Mouse (Mus musculus): ENCODE data around the gene Hoxc13. TPM values are rescaled to one million over a fixed set of nuclear protein-coding genes. Genes with fewer than 3 reads are reported as not detected.

Gene Hoxc13
- polyA plus RNA-seq, 1 experiment from 2014 or later = 9.3 TPM

DNA sequence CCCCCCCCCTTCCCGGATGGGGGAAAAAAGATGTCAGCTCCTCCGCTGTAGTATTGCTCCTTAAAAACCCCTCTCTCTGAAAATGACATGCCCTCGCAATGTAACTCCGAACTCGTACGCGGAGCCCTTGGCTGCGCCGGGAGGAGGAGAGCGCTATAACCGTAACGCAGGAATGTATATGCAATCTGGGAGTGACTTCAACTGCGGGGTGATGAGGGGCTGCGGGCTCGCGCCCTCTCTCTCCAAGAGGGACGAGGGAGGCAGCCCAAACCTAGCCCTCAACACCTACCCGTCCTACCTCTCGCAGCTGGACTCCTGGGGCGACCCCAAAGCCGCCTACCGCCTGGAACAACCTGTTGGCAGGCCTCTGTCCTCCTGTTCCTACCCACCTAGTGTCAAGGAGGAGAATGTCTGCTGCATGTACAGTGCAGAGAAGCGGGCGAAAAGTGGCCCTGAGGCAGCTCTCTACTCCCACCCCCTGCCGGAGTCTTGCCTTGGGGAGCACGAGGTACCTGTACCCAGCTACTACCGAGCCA, 45.9 kb downstream of the Hoxc13 start, which contains the start of gene Hoxc10:
Hoxc10 (plus strand) TSS at position 21 of the 536 bp plus-strand sequence.
- Histone ChIP-seq H3K4me1 (peaks cover 37% of the 10 kb centered on the region), H3K9me3 (replicated peaks) (no peaks in the 10 kb centered on the region), H3K4me2 (peak within 1 kb of the TSS; percentile 70), H3K4me3 (replicated peaks) (peak within 1 kb of the TSS; percentile 49), H3K27me3 (replicated peaks) (peaks cover 45% of the 10 kb centered on the region), H3K27ac (replicated peaks) (peak within 1 kb of the TSS; percentile 85), H3K36me3 (no peaks in the 10 kb centered on the region), H3K9ac (replicated peaks) (peak within 1 kb of the TSS; percentile 68)
- peak; percentile 63 for ATAC-seq (ENCODE audit: low FRiP score)
- 1% methylated on average over 27 of the region's 27 CpGs for WGBS

GRCm38 (mm10) chr15:102967312-102967510, 46.3 kb downstream of the Hoxc13 start, which contains the start of gene Hoxc5:
Hoxc5 (plus strand) TSS chr15:102967443.
- no peak for ATAC-seq (ENCODE audit: low FRiP score)
- 2% methylated on average over 12 of the region's 12 CpGs for WGBS
- H3K4me2 ChIP-seq = peak within 1 kb of the TSS; percentile 70
- H3K27me3 ChIP-seq (replicated peaks) = peaks cover 45% of the 10 kb centered on the region
- peak within 1 kb of the TSS; percentile 49 for H3K4me3 ChIP-seq (replicated peaks)
- H3K36me3 ChIP-seq = no peaks in the 10 kb centered on the region
- H3K9me3 ChIP-seq (replicated peaks) = no peaks in the 10 kb centered on the region
- peak within 1 kb of the TSS; percentile 68 for H3K9ac ChIP-seq (replicated peaks)
- peak within 1 kb of the TSS; percentile 85 for H3K27ac ChIP-seq (replicated peaks)
- H3K4me1 ChIP-seq = peaks cover 37% of the 10 kb centered on the region

GRCm38 (mm10) chr15:102967511-102968397, 46.9 kb downstream of the Hoxc13 start:
- ATAC-seq (ENCODE audit: low FRiP score) = no peak
- Histone ChIP-seq H3K36me3 (no peaks in the 10 kb centered on the region), H3K4me3 (replicated peaks) (peak overlapping the region; percentile 49), H3K9me3 (replicated peaks) (no peaks in the 10 kb centered on the region), H3K4me2 (peak overlapping the region; percentile 70), H3K27ac (replicated peaks) (peak overlapping the region; percentile 85), H3K27me3 (replicated peaks) (peaks cover 39% of the 10 kb centered on the region), H3K4me1 (peaks cover 37% of the 10 kb centered on the region), H3K9ac (replicated peaks) (peak overlapping the region; percentile 68)
- 3% methylated on average over 34 of the region's 34 CpGs for WGBS

- Histone ChIP-seq H3K27ac (replicated peaks) (peak overlapping the region; percentile 51; the same call in 1 of the 2 replicates), H3K4me3 (replicated peaks) (peak overlapping the region; percentile 49), H3K4me1 (peaks cover 28% of the 10 kb centered on the region), H3K36me3 (no peaks in the 10 kb centered on the region), H3K9me3 (replicated peaks) (no peaks in the 10 kb centered on the region), H3K9ac (replicated peaks) (peak overlapping the region; percentile 44), H3K4me2 (peak overlapping the region; percentile 70), H3K27me3 (replicated peaks) (peaks cover 41% of the 10 kb centered on the region)
- no peak for ATAC-seq (ENCODE audit: low FRiP score)
- 16% methylated on average over 1 of the region's 1 CpGs for WGBS
Observed at GRCm38 (mm10) chr15:102969296-102969695, 48.4 kb downstream of the Hoxc13 start.

DNA sequence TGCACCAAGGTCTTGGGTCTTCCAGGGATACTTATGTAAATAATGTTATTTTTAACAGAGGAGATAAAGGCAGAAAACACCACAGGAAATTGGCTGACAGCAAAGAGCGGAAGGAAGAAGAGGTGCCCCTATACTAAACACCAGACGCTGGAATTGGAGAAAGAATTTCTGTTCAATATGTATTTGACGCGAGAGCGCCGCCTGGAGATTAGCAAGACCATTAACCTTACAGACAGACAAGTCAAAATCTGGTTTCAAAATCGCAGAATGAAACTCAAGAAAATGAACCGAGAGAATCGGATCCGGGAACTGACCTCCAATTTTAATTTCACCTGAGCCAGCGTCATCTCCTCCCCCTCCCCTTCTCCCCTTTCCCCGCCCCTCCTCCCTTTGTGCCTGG, 49.8 kb downstream of the Hoxc13 start:
- H3K27me3 ChIP-seq (replicated peaks) = peaks cover 31% of the 10 kb centered on the region
- H3K27ac ChIP-seq (replicated peaks) = peak overlapping the region; percentile 95
- 1% methylated on average over 12 of the region's 12 CpGs for WGBS
- H3K36me3 ChIP-seq = no peaks in the 10 kb centered on the region
- H3K4me1 ChIP-seq = peaks cover 30% of the 10 kb centered on the region
- no peaks in the 10 kb centered on the region for H3K9me3 ChIP-seq (replicated peaks)
- no peak for ATAC-seq (ENCODE audit: low FRiP score)
- H3K4me2 ChIP-seq = peak overlapping the region; percentile 70
- peak overlapping the region; percentile 47 for H3K9ac ChIP-seq (replicated peaks)
- H3K4me3 ChIP-seq (replicated peaks) = peak overlapping the region; percentile 64

- H3K4me3 ChIP-seq (replicated peaks) = peak overlapping the region; percentile 64
- no peaks in the 10 kb centered on the region for H3K9me3 ChIP-seq (replicated peaks)
- peak overlapping the region; percentile 95 for H3K27ac ChIP-seq (replicated peaks)
- peak overlapping the region; percentile 70 for H3K4me2 ChIP-seq
- H3K36me3 ChIP-seq = no peaks in the 10 kb centered on the region
- H3K9ac ChIP-seq (replicated peaks) = peak overlapping the region; percentile 93
- WGBS = 1% methylated on average over 21 of the region's 21 CpGs
- ATAC-seq (ENCODE audit: low FRiP score) = no peak
- peaks cover 16% of the 10 kb centered on the region for H3K4me1 ChIP-seq
- peaks cover 23% of the 10 kb centered on the region for H3K27me3 ChIP-seq (replicated peaks)
Observed at GRCm38 (mm10) chr15:102972254-102972653, 51.4 kb downstream of the Hoxc13 start.

- Histone ChIP-seq H3K4me3 (replicated peaks) (peak overlapping the region; percentile 64), H3K4me1 (peaks cover 16% of the 10 kb centered on the region), H3K9ac (replicated peaks) (peak overlapping the region; percentile 93), H3K36me3 (no peaks in the 10 kb centered on the region), H3K4me2 (peak overlapping the region; percentile 70), H3K27me3 (replicated peaks) (peaks cover 19% of the 10 kb centered on the region), H3K27ac (replicated peaks) (peak overlapping the region; percentile 95), H3K9me3 (replicated peaks) (no peaks in the 10 kb centered on the region)
- no peak for ATAC-seq (ENCODE audit: low FRiP score)
- 2% methylated on average over 6 of the region's 6 CpGs for WGBS
Observed at GRCm38 (mm10) chr15:102972753-102973152, 51.9 kb downstream of the Hoxc13 start.

GRCm38 (mm10) chr15:102975034-102975433, 54.1 kb downstream of the Hoxc13 start:
- peaks cover 28% of the 10 kb centered on the region for H3K4me1 ChIP-seq
- H3K4me2 ChIP-seq = peak overlapping the region; percentile 70
- peaks cover 24% of the 10 kb centered on the region; the same call in 1 of the 2 replicates for H3K27me3 ChIP-seq (replicated peaks)
- ATAC-seq (ENCODE audit: low FRiP score) = no peak
- H3K36me3 ChIP-seq = no peaks in the 10 kb centered on the region
- peak overlapping the region; percentile 95 for H3K27ac ChIP-seq (replicated peaks)
- H3K9me3 ChIP-seq (replicated peaks) = no peaks in the 10 kb centered on the region
- peak overlapping the region; percentile 93 for H3K9ac ChIP-seq (replicated peaks)
- peak overlapping the region; percentile 64 for H3K4me3 ChIP-seq (replicated peaks)
- 3% methylated on average over 7 of the region's 7 CpGs for WGBS

DNA sequence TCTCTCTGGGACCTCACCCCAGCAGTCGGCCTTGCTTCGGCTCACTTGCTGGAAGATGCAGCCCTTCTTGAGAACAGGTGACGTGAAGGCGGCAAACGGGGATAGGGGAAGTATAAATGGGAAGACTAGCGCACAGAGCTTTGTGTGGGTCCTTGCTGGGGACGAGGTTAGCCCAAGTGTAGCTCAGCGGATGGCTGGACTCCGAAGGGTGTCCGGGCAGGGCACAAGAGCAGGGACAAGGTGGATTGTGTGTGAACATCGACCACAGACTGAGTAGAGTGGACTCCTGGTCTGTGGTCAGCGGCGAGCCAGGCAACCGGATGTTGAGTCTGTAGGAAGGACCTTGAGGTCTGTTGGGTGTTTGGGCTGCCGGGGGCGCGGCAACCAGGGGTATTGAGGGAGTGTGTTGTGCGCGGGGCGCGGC, 54.8 kb downstream of the Hoxc13 start:
- peak overlapping the region; percentile 95 for H3K27ac ChIP-seq (replicated peaks)
- WGBS = under 1% methylated on average over 21 of the region's 21 CpGs
- peaks cover 18% of the 10 kb centered on the region; the same call in 1 of the 2 replicates for H3K27me3 ChIP-seq (replicated peaks)

DNA sequence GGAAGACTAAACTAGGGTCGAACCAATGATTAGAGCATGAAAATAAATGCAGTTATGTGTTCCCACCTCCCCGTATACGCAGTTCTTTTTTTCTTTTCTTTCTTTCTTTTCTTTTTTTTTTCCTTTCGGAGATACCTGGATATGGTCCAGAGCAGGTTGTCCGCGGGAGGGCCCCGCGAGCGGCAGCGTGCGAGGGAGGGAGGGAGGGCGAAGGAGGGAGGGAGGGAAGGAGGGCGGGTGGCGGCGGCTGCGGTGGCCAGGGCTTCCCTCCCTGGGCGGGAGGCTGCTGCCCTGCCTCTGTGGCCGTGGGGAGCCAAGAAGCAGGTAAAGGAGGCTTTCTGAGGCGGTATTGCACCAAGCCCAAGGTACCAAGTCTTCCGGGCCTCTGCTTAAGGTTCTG, 55.3 kb downstream of the Hoxc13 start, which contains the start of gene Hoxc9:
Hoxc9 (plus strand) TSS at position 269 of the 400 bp plus-strand sequence.
- peaks cover 26% of the 10 kb centered on the region for H3K4me1 ChIP-seq
- peak within 1 kb of the TSS; percentile 93 for H3K9ac ChIP-seq (replicated peaks)
- peaks cover 18% of the 10 kb centered on the region; the same call in 1 of the 2 replicates for H3K27me3 ChIP-seq (replicated peaks)
- WGBS = 2% methylated on average over 12 of the region's 20 CpGs
- H3K4me2 ChIP-seq = peak within 1 kb of the TSS; percentile 70
- ATAC-seq (ENCODE audit: low FRiP score) = no peak
- peak within 1 kb of the TSS; percentile 95 for H3K27ac ChIP-seq (replicated peaks)
- H3K36me3 ChIP-seq = no peaks in the 10 kb centered on the region
- H3K4me3 ChIP-seq (replicated peaks) = peak within 1 kb of the TSS; percentile 64
- H3K9me3 ChIP-seq (replicated peaks) = no peaks in the 10 kb centered on the region

More for the DNA sequence above, 54.8 kb downstream of the Hoxc13 start:
- Histone ChIP-seq H3K36me3 (no peaks in the 10 kb centered on the region), H3K4me1 (peaks cover 26% of the 10 kb centered on the region), H3K9me3 (replicated peaks) (no peaks in the 10 kb centered on the region), H3K9ac (replicated peaks) (peak overlapping the region; percentile 93), H3K4me3 (replicated peaks) (peak overlapping the region; percentile 64), H3K4me2 (peak overlapping the region; percentile 70)
- ATAC-seq (ENCODE audit: low FRiP score) = no peak

- H3K4me1 ChIP-seq = peaks cover 26% of the 10 kb centered on the region
- H3K9me3 ChIP-seq (replicated peaks) = no peaks in the 10 kb centered on the region
- peak; percentile 2; the same call in 1 of the 2 replicates for ATAC-seq (ENCODE audit: low FRiP score)
- H3K4me2 ChIP-seq = peak overlapping the region; percentile 70
- H3K4me3 ChIP-seq (replicated peaks) = peak overlapping the region; percentile 64
- peaks cover 18% of the 10 kb centered on the region; the same call in 1 of the 2 replicates for H3K27me3 ChIP-seq (replicated peaks)
- H3K9ac ChIP-seq (replicated peaks) = peak overlapping the region; percentile 93
- H3K27ac ChIP-seq (replicated peaks) = peak overlapping the region; percentile 95
- WGBS = under 1% methylated on average over 37 of the region's 37 CpGs
- H3K36me3 ChIP-seq = no peaks in the 10 kb centered on the region
Observed at GRCm38 (mm10) chr15:102976631-102977422, 55.9 kb downstream of the Hoxc13 start.
